Mouse (Mus musculus): Measurements from ENCODE around the gene Mthfsd. TPM values are rescaled to one million over a fixed set of nuclear protein-coding genes. Genes with fewer than 3 reads are reported as not detected.
A peak's percentile ranks its signal among the peaks of the same experiment; 100 is the strongest.

Mthfsd gene
- polyA plus RNA-seq, 1 experiment from 2014 or later = 33.0 TPM

GRCm38 (mm10) chr8:121089631-121090380 is 18.4 kb downstream of the Mthfsd start:
- ATAC-seq (ENCODE audit: low FRiP score, low TSS enrichment) (no peak), DNase-seq (ENCODE audit: low spot score) (no peak)
- peaks cover 4% of the 10 kb centered on the region; the same call in 1 of the 2 replicates for H3K36me3 ChIP-seq (ENCODE audit: control insufficient read depth, insufficient read depth, low read length)
- TF ChIP-seq EP300 (optimal IDR thresholded peaks at IDR 0.05) (no peak), CTCF (IDR thresholded peaks at IDR 0.05; ENCODE audit: low read depth) (no peak)
- H3K4me3 ChIP-seq (ENCODE audit: low read depth, low read length) = peak overlapping the region; percentile 69
- 14% methylated on average over 32 of the region's 32 CpGs for WGBS
- H3K4me2 ChIP-seq (replicated peaks; ENCODE audit: low read depth) = peak overlapping the region; percentile 71
- no peaks in the 10 kb centered on the region for H3K9me3 ChIP-seq (ENCODE audit: control insufficient read depth, low read length)
- H3K4me1 ChIP-seq (replicated peaks; ENCODE audit: control insufficient read depth, insufficient read depth) = no peaks in the 10 kb centered on the region
- peak overlapping the region; percentile 77 for H3K9ac ChIP-seq (ENCODE audit: low read length)
- H3K27me3 ChIP-seq (ENCODE audit: control insufficient read depth, insufficient read depth, low read length) = no peaks in the 10 kb centered on the region
- peak overlapping the region; percentile 81 for H3K27ac ChIP-seq (replicated peaks)

- DNase-seq (ENCODE audit: low spot score) = no peak
- ATAC-seq (ENCODE audit: low FRiP score, low TSS enrichment) = no peak
- Histone ChIP-seq H3K36me3 (ENCODE audit: control insufficient read depth, insufficient read depth, low read length) (peaks cover 4% of the 10 kb centered on the region; the same call in 1 of the 2 replicates), H3K9me3 (ENCODE audit: control insufficient read depth, low read length) (no peaks in the 10 kb centered on the region), H3K27me3 (ENCODE audit: control insufficient read depth, insufficient read depth, low read length) (no peaks in the 10 kb centered on the region), H3K27ac (replicated peaks) (peak overlapping the region; percentile 81), H3K4me2 (replicated peaks; ENCODE audit: low read depth) (peak overlapping the region; percentile 71), H3K4me3 (ENCODE audit: low read depth, low read length) (peak overlapping the region; percentile 69), H3K9ac (ENCODE audit: low read length) (peak overlapping the region; percentile 77), H3K4me1 (replicated peaks; ENCODE audit: control insufficient read depth, insufficient read depth) (no peaks in the 10 kb centered on the region)
- WGBS = 5% methylated on average over 37 of the region's 40 CpGs
- TF ChIP-seq CTCF (IDR thresholded peaks at IDR 0.05; ENCODE audit: low read depth) (no peak), EP300 (optimal IDR thresholded peaks at IDR 0.05) (no peak)
Observed at GRCm38 (mm10) chr8:121088871-121089630, 19.1 kb downstream of the Mthfsd start.

- Histone ChIP-seq H3K27ac (replicated peaks) (0 out of 2 replicates have a peak overlapping the region, but pooled peaks have one; percentile 19), H3K9me3 (ENCODE audit: control insufficient read depth, low read length) (no peaks in the 10 kb centered on the region), H3K9ac (ENCODE audit: low read length) (peak overlapping the region; percentile 77), H3K4me1 (replicated peaks; ENCODE audit: control insufficient read depth, insufficient read depth) (no peaks in the 10 kb centered on the region), H3K36me3 (ENCODE audit: control insufficient read depth, insufficient read depth, low read length) (peaks cover 4% of the 10 kb centered on the region; the same call in 1 of the 2 replicates), H3K4me2 (replicated peaks; ENCODE audit: low read depth) (peak overlapping the region; percentile 71), H3K4me3 (ENCODE audit: low read depth, low read length) (peak overlapping the region; percentile 69), H3K27me3 (ENCODE audit: control insufficient read depth, insufficient read depth, low read length) (peaks cover 3% of the 10 kb centered on the region; the same call in 1 of the 2 replicates)
- TF ChIP-seq CTCF (IDR thresholded peaks at IDR 0.05; ENCODE audit: low read depth) = no peak
- TF ChIP-seq EP300 (optimal IDR thresholded peaks at IDR 0.05) = no peak
- DNase-seq (ENCODE audit: low spot score) (no peak), ATAC-seq (ENCODE audit: low FRiP score, low TSS enrichment) (no peak)
- WGBS = 14% methylated on average over 8 of the region's 8 CpGs
Observed at GRCm38 (mm10) chr8:121088281-121088680, 19.9 kb downstream of the Mthfsd start.

GRCm38 (mm10) chr8:121086004-121086900 is 21.9 kb downstream of the Mthfsd start:
- WGBS = 17% methylated on average over 19 of the region's 19 CpGs
- Histone ChIP-seq H3K27ac (replicated peaks) (peak overlapping the region; percentile 99), H3K9me3 (ENCODE audit: control insufficient read depth, low read length) (no peaks in the 10 kb centered on the region), H3K4me1 (replicated peaks; ENCODE audit: control insufficient read depth, insufficient read depth) (no peaks in the 10 kb centered on the region), H3K4me2 (replicated peaks; ENCODE audit: low read depth) (peak overlapping the region; percentile 71), H3K9ac (ENCODE audit: low read length) (peak overlapping the region; percentile 89), H3K36me3 (ENCODE audit: control insufficient read depth, insufficient read depth, low read length) (peaks cover 4% of the 10 kb centered on the region; the same call in 1 of the 2 replicates), H3K27me3 (ENCODE audit: control insufficient read depth, insufficient read depth, low read length) (peaks cover 5% of the 10 kb centered on the region), H3K4me3 (ENCODE audit: low read depth, low read length) (peak overlapping the region; percentile 69)
- ATAC-seq (ENCODE audit: low FRiP score, low TSS enrichment) (no peak), DNase-seq (ENCODE audit: low spot score) (no peak)
- TF ChIP-seq CTCF (IDR thresholded peaks at IDR 0.05; ENCODE audit: low read depth) (no peak), EP300 (optimal IDR thresholded peaks at IDR 0.05) (no peak)

GRCm38 (mm10) chr8:121085561-121085960 is 22.6 kb downstream of the Mthfsd start:
- WGBS = 47% methylated on average over 3 of the region's 3 CpGs
- Histone ChIP-seq H3K27me3 (ENCODE audit: control insufficient read depth, insufficient read depth, low read length) (peaks cover 5% of the 10 kb centered on the region), H3K4me1 (replicated peaks; ENCODE audit: control insufficient read depth, insufficient read depth) (no peaks in the 10 kb centered on the region), H3K4me2 (replicated peaks; ENCODE audit: low read depth) (peak overlapping the region; percentile 71), H3K9me3 (ENCODE audit: control insufficient read depth, low read length) (no peaks in the 10 kb centered on the region), H3K4me3 (ENCODE audit: low read depth, low read length) (peak overlapping the region; percentile 69), H3K9ac (ENCODE audit: low read length) (peak overlapping the region; percentile 89), H3K36me3 (ENCODE audit: control insufficient read depth, insufficient read depth, low read length) (peaks cover 4% of the 10 kb centered on the region; the same call in 1 of the 2 replicates), H3K27ac (replicated peaks) (peak overlapping the region; percentile 99)
- no peak for ATAC-seq (ENCODE audit: low FRiP score, low TSS enrichment)
- TF ChIP-seq CTCF (IDR thresholded peaks at IDR 0.05; ENCODE audit: low read depth) (no peak), EP300 (optimal IDR thresholded peaks at IDR 0.05) (no peak)
- no peak for DNase-seq (ENCODE audit: low spot score)
